Mouse (Mus musculus) skeletal muscle tissue, adult 2 months (tissue): ENCODE data around the gene Hmga1.

Experiments
- DNase-seq: peaks from one replicate; pipeline ENCODE4 v3.0.0-alpha.2; 2012; ENCODE audit warnings: low read depth, low spot score

Hmga1 gene

GRCm38 (mm10) chr17:27587252-27587651 lies 31.0 kb downstream of the Hmga1 start:
- peak; percentile 95 for DNase-seq

GRCm38 (mm10) chr17:27588231-27588630 lies 31.9 kb downstream of the Hmga1 start:
- DNase-seq = no peak

GRCm38 (mm10) chr17:27591826-27592564 lies 35.7 kb downstream of the Hmga1 start:
- DNase-seq = no peak

GRCm38 (mm10) chr17:27592565-27592910 lies 36.2 kb downstream of the Hmga1 start:
- no peak for DNase-seq

- no peak for DNase-seq
Observed at GRCm38 (mm10) chr17:27595659-27596375, 39.5 kb downstream of the Hmga1 start.

- DNase-seq = peak; percentile 73
Observed at GRCm38 (mm10) chr17:27596376-27597190, 40.3 kb downstream of the Hmga1 start.

GRCm38 (mm10) chr17:27600286-27600685 lies 44.0 kb downstream of the Hmga1 start:
- no peak for DNase-seq

- no peak for DNase-seq
Observed at GRCm38 (mm10) chr17:27600869-27601268, 44.6 kb downstream of the Hmga1 start.

GRCm38 (mm10) chr17:27603036-27603435 lies 46.7 kb downstream of the Hmga1 start:
- no peak for DNase-seq

GRCm38 (mm10) chr17:27603522-27604234 lies 47.4 kb downstream of the Hmga1 start:
- DNase-seq = peak; percentile 83

- DNase-seq = no peak
Observed at GRCm38 (mm10) chr17:27609576-27609975, 53.3 kb downstream of the Hmga1 start.

GRCm38 (mm10) chr17:27610679-27611518 lies 54.6 kb downstream of the Hmga1 start:
- DNase-seq = no peak

GRCm38 (mm10) chr17:27611519-27611884 lies 55.2 kb downstream of the Hmga1 start:
- no peak for DNase-seq

GRCm38 (mm10) chr17:27611994-27612393 lies 55.7 kb downstream of the Hmga1 start:
- DNase-seq = no peak

- DNase-seq = no peak
Observed at GRCm38 (mm10) chr17:27613016-27613415, 56.7 kb downstream of the Hmga1 start.
